Mouse (Mus musculus) E14TG2a.4 (cell line): ENCODE results near the gene Rapgef4.

Source experiments
- H3K27me3 ChIP-seq: 2 replicates; pipeline ENCODE4 v1.6.1; 2014; ENCODE audit warnings: low read length, control low read depth; ENCODE audit not compliant: insufficient read depth
- H3K36me3 ChIP-seq: 2 replicates; pipeline ENCODE4 v1.6.1; 2014; ENCODE audit warnings: low read length, control low read depth; ENCODE audit not compliant: insufficient read depth
- H3K4me1 ChIP-seq: replicated peaks from 2 replicates; pipeline ENCODE4 v1.6.1; 2014; ENCODE audit warnings: low read depth, low read length, control low read depth
- H3K4me3 ChIP-seq: replicated peaks from 2 replicates; pipeline ENCODE4 v1.5.1; 2014; ENCODE audit warnings: mild to moderate bottlenecking, low read length
- H3K9me3 ChIP-seq: 2 replicates; pipeline ENCODE4 v1.6.1; 2014; ENCODE audit warnings: low read length, control low read depth
- CTCF ChIP-seq: conservative IDR thresholded peaks from 2 replicates; pipeline ENCODE4 v1.5.1; 2014; ENCODE audit warnings: low read length
- NANOG ChIP-seq: IDR thresholded peaks from 2 replicates; pipeline ENCODE4 v1.6.1; 2014; ENCODE audit warnings: borderline replicate concordance, low read length, mixed read lengths
- POU5F1 ChIP-seq: IDR thresholded peaks from 2 replicates; pipeline ENCODE4 v1.6.1; 2014; ENCODE audit warnings: low read length, borderline replicate concordance

The Rapgef4 gene

DNA sequence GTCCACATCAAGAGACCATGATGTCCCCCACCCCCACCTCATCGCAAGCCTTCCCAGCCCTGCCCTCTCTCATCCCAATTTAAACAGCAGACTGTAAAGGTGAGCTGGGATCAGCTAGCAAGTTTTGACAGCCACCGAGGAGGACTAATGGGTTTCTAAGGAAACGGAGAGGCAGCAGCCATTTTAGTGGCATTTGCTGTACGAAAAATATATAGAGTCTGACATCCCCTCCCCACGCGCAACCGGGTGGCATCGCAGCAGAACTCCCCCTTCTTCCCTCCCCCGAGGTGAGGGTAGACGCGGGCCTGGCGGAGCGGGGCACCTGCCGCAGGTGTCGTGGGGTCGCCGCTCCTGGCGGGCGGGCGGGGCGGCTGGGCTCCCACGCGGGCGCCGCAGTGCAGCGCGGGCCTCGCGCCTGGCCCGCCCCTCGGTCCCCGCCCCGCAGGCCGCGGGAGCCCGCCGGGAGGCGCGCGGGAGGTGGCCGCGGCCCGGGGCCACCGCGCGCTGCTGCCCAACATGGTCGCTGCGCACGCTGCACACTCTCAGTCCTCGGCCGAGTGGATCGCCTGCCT is at the start of gene Rapgef4:
Gene Rapgef4, plus strand, starts transcription at position 470 of the 572 bp plus-strand sequence.
- Histone ChIP-seq H3K36me3 (no peaks in the 10 kb centered on the region), H3K4me1 (peaks cover 26% of the 10 kb centered on the region), H3K4me3 (peak within 1 kb of the TSS; percentile 74), H3K9me3 (peaks cover 6% of the 10 kb centered on the region), H3K27me3 (peaks cover 42% of the 10 kb centered on the region)
- TF ChIP-seq CTCF: no peak
- TF ChIP-seq NANOG: no peak
- TF ChIP-seq POU5F1: no peak

DNA sequence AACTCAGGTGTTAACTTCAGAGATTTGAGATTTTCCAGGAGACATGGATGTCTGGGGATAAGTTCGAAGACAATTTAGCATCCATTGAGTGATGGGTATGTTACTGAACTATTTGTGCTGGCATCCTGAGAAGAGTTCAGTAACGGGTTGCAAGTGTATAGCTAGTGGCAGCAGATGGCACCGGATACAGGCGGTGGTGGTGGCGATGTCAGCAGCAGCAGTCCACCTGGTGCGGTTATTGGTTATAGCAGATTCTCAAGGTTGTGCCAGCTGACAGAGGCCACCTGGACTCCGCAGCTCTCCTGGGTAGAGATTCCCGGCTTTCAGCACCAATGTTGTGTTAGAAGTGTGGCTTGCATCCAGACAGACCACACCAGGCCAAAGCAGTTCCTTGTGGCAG is 47.0 kb upstream of the Rapgef4 start:
- TF ChIP-seq POU5F1 (no peak), CTCF (no peak), NANOG (no peak)
- Histone ChIP-seq H3K27me3 (0 out of 2 replicates have a peak, but pooled peaks cover 6% of the 10 kb centered on the region), H3K36me3 (no peaks in the 10 kb centered on the region), H3K9me3 (peaks cover 30% of the 10 kb centered on the region), H3K4me3 (no peak overlapping the region), H3K4me1 (no peaks in the 10 kb centered on the region)

DNA sequence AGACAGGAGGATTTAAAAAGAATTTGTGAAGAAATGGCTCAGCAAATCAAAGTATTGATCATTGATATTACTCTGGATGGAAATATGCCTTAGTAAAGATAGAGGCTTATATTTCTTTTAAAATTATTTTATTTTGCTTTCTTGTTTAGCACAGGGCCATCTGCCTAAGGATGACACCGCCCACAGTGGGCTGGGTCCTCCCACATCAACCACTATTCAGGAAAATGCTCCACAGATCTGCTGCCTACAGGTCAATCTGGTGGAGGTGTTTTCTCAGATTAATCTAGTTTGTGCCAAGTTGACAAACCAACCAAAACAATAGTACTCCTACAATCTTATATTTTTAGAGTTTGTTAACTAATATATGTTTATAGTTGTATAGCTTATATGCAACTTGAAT is 44.3 kb upstream of the Rapgef4 start:
- TF ChIP-seq NANOG (no peak), CTCF (no peak), POU5F1 (no peak)
- H3K27me3 ChIP-seq: 0 out of 2 replicates have a peak, but pooled peaks cover 6% of the 10 kb centered on the region
- no peaks in the 10 kb centered on the region for H3K4me1 ChIP-seq
- peaks cover 54% of the 10 kb centered on the region for H3K9me3 ChIP-seq
- H3K4me3 ChIP-seq: no peak overlapping the region
- H3K36me3 ChIP-seq: no peaks in the 10 kb centered on the region; the same call in 1 of the 2 replicates

DNA sequence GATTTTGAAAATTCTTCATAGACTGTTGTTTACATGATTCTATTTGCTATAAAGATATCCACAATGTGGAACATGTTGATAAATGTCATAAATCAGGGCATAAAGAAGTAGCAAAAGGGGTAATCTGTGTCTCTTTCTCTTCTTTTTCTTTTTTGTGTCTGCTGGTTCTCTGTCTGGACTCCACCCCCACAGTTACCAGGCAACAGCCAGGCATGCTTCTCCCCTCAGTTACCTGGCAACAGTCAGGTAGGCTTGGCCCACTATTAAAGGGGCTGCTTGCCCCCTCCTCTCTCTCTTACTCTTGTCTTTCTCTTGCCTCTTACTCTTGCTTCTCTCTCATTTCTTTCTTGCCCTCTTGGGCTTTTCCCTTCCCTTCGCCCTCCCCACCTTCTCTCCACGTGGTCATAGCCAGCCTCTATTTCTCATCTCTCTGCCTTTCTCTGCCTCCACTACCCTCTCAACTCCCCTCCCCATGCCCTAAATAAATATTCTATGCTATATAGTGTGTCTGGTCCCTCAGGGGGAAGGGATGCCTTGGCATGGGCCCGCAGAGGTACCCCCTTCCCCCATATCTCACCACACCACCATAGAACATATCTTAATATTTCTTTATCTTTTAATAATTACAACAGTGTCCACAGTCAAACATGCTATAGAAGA is 43.3 kb upstream of the Rapgef4 start:
- Histone ChIP-seq H3K4me3 (no peak overlapping the region), H3K9me3 (peaks cover 58% of the 10 kb centered on the region), H3K36me3 (no peaks in the 10 kb centered on the region; the same call in 1 of the 2 replicates), H3K27me3 (no peaks in the 10 kb centered on the region), H3K4me1 (no peaks in the 10 kb centered on the region)
- TF ChIP-seq NANOG: no peak
- no peak for TF ChIP-seq POU5F1
- TF ChIP-seq CTCF: no peak

DNA sequence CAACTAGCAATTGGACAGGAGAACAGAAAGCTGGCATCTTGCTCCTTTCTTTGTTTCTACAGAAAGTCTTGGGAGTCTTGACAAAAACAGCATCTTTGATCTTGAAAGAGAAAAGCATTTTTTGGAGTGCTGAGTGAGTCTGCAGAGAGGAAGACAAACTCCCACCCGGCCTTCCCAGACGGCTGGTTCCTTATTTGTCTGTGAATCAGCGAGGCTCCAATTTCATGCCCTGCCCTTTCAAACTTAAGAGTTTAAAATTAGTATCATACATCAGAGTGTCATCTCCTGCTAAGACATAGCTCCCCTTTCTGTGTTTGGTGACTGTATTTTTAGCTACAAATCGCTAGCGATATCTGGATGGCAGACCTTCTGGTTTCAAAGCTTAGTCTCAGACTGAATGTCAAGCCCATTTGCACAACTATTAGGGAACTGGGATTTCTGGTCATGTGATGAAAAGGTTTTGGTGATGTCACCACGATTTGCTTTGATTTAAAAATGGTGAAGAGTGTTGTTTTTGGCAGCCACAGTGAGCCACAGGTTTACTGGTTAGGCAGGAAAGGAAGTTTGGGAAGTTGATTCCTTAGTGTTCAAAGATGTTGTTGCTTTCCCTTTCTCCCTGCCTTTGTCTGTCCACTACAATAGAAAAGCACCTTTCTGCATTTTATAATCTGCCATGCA is 42.2 kb upstream of the Rapgef4 start:
- Histone ChIP-seq H3K27me3 (no peaks in the 10 kb centered on the region), H3K36me3 (no peaks in the 10 kb centered on the region; the same call in 1 of the 2 replicates), H3K9me3 (peaks cover 58% of the 10 kb centered on the region), H3K4me1 (no peaks in the 10 kb centered on the region), H3K4me3 (no peak overlapping the region)
- TF ChIP-seq NANOG (no peak), POU5F1 (no peak), CTCF (no peak)

DNA sequence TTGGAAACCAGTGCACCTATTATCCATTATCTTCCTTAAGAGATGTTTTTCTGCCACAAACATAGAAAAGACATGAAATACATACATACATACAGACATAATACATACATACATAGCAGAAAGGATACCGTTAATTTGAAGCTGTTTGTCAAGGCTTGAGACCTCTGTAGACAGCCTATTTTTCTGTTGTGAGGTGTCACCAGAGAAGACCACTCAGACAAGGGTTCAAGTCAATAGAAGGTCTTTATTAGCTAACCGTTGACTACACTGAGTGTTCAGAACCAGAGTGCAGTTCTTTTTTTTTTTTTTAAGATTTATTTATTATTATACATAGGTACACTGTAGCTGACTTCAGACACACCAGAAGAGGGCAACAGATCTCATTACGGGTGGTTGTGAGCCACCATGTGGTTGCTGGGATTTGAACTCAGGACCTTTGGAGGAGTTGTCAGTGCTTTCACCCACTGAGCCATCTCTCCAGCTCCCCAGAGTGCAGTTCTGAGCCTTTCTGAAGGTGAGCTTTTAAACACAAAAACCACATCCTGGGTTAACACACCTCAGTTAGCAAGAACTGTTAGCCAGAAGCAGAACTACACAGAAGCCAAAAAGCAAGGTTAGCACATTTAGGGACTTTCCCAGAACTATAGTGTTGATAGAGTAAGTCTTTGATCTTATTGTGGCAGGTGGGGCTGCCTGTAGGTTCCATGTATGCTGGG is 39.9 kb upstream of the Rapgef4 start:
- Histone ChIP-seq H3K4me3 (no peak overlapping the region), H3K9me3 (peaks cover 55% of the 10 kb centered on the region)

DNA sequence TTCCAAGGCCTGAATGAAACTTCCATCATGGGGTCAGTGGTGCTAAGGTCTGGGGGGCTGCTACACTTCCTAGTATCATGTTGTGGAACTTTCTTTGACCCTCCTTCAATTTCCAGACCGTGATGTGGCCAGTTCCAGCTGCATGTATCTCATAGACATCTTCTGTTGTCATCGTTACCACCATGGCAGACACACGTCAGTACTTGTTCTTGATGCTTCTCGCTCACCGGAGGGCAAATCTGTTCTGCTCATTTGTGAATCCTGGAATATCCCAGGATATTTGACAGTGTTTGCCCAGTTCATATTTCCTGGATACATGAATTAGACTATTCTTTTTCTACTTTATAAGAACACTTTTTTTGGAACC is 39.3 kb upstream of the Rapgef4 start:
- Histone ChIP-seq H3K9me3 (peaks cover 52% of the 10 kb centered on the region), H3K36me3 (no peaks in the 10 kb centered on the region; the same call in 1 of the 2 replicates), H3K4me1 (no peaks in the 10 kb centered on the region), H3K4me3 (no peak overlapping the region), H3K27me3 (no peaks in the 10 kb centered on the region)
- TF ChIP-seq CTCF (no peak), NANOG (no peak), POU5F1 (no peak)

More for the DNA sequence above, 39.9 kb upstream of the Rapgef4 start:
- H3K36me3 ChIP-seq: no peaks in the 10 kb centered on the region; the same call in 1 of the 2 replicates
- TF ChIP-seq POU5F1: no peak
- TF ChIP-seq NANOG: no peak
- TF ChIP-seq CTCF: no peak
- no peaks in the 10 kb centered on the region for H3K27me3 ChIP-seq
- H3K4me1 ChIP-seq: no peaks in the 10 kb centered on the region

DNA sequence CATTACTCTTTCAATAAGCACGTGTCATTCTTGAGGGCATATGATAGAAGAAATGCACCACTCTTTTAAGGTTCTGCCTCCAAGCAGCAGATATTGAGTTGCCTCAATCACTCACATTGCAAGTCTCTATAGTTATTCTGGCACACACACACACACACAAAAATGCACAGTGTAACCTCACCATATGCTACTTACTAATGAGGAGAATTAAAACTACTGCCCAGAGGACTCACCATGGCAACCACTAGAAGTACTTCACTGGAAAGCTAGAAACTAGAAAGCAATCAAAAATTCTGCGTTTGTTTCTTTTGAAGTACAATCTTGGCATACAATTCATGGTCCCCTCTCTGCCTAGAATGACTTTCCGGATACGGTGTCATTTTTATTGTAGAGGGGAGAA is 29.8 kb upstream of the Rapgef4 start:
- no peaks in the 10 kb centered on the region for H3K36me3 ChIP-seq
- H3K4me1 ChIP-seq: no peaks in the 10 kb centered on the region
- H3K27me3 ChIP-seq: no peaks in the 10 kb centered on the region
- TF ChIP-seq CTCF: no peak
- TF ChIP-seq NANOG: no peak
- H3K4me3 ChIP-seq: no peak overlapping the region
- peaks cover 32% of the 10 kb centered on the region for H3K9me3 ChIP-seq
